Mouse (Mus musculus) neural tube, embryonic 10.5 days (tissue): ENCODE results near the gene Gpam.

Experiments
- DNase-seq: peaks from one replicate; pipeline ENCODE4 v3.0.0-alpha.2; 2017; ENCODE audit warnings: low spot score; ENCODE audit errors: extremely low spot score

Gene Gpam

DNA sequence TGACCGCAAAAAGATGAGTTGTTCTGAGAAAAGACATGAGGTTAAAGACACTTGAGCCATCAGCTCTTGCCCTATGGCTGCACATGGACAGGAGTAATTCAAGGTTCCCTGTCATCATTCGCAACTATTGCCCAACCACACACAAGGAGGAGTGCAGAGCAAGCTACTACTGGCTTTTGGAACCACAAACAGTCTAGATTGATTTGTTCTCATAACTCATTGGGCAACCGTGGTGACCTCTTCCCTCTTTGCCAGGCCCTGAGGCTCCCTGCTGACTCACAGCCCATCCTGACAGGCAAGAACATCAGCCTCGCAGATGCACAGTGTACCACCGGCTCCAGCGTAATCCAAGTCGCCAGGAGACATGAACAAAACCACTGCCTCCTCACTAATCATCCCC, 12.3 kb upstream of the Gpam start:
- DNase-seq = no peak

DNA sequence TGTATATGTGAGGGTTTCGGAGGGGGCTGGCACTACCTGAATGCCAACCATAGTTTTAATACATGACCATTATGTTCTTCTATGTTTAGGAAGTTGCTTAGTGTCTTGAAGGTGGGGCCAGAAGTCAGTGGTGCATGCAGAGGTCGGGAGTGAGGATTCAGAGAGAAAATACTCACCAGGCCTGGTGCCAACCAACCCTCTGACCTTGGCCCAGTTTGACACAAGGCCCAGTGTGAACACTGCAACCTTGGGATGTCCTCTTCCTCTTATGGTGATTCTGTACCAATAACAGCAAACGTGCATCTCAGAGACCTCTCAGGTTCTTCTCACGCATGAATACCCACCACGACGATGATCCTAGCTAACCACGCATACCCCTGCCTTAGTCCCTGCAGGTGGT, 11.5 kb upstream of the Gpam start:
- no peak for DNase-seq

DNA sequence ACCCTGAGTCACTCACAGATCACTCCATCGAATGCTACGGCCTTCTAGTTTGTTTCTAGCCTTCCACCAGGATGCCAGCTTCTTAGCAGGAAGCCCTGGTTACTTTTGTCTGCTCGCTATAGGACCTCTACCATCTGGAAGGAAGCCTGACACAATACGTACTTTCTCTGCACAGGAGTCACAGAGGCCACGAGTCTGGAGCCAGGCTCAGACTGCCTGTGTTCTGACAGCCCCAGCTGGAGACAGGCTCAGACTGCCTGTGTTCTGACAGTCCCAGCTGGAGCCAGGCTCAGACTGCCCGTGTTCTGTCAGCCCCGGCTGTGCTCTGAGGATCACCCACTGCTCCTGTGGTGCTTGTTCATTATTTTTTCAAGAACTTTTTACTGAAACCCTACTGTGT, 10.8 kb upstream of the Gpam start:
- DNase-seq = no peak

DNA sequence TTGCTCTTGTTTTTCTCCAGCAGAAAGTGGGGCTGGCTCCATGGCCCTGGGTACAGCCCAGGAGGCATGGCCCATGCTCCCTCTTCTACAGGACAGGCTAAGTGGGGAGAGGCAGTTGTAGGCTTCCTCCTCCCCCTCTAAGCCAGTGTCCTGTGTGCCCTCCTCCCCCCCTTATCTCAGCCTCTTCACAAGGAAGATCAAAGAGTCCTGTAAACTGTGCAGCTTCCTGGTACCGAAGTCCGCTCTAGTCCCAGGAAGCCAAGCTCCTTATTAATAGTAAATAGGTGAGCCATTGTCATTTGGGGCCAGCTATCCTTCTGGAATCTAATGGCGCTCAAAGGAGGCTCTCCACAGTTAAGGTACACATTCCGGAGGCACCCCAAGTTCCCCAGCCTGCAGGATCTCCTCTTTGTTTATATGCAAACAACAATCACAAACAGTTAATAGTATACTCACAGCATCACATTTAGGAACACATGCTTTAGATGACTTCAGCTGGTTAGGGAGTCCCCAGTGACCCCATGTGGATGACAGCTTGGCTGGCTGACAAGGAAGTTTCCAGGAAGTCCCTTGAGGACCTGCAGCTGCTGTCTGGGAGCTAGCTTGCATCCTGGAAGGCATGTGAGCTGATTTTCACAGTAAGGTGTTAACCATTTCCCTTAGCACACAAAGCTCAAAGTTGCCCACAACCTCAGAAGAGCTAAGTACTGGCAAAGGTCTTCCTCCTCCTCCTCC, 9.8 kb upstream of the Gpam start:
- no peak for DNase-seq

DNA sequence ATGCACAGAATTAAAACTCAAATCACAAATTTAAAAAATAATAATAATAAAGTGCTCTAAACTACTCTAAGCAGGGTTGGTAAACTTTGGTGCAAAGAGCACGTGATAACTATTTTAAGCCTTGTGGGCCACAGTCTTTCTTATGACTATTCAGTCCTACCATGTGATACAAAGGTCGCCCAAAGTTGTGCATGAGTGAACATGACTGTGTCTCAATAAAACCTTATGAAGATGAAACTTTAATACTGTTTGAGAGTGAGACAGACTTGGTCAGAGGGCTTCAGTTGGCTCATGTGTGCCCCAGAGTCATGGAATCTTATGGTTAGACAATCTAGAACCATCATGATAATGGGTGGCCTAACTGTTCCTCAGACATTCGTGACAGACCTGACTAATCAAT, 8.9 kb upstream of the Gpam start:
- no peak for DNase-seq

DNA sequence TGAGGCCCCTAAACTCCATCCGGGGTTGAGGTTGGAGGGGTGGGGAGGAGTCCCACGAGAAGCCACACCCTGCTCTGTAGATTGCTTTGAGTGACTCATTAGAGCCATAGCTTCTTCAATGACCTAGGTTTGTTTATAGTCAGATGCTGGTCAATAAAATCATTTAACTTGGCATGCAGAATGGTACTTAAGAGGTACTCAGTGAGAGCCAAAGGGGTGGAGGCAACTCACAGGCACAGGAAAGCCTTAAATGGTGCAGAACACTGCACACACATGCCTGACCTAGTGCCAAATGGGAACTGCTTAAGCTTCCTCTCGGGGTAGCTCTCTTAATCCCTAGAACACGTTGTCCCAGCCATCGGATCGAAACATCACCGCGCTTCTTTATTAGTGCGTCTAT, 7.5 kb upstream of the Gpam start:
- DNase-seq = no peak

DNA sequence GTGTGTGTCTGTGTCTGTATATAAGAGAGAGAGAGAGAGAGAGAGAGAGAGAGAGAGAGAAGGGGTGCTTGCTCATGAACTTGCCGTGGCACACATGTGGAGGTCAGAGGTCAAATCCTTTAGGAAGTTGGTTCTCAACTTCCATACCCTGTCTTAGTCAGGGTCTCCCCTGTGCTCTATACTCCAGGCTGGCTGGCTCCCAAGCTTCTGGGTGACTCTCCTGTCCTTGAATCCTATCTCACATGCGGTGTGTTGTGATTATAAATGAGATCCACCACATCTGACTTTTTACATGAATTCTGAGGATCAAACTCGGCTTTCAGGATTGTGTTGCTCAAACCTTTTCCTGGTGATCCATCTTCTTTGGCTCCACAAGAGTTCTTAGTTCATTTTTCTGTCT, 5.4 kb upstream of the Gpam start:
- no peak for DNase-seq

DNA sequence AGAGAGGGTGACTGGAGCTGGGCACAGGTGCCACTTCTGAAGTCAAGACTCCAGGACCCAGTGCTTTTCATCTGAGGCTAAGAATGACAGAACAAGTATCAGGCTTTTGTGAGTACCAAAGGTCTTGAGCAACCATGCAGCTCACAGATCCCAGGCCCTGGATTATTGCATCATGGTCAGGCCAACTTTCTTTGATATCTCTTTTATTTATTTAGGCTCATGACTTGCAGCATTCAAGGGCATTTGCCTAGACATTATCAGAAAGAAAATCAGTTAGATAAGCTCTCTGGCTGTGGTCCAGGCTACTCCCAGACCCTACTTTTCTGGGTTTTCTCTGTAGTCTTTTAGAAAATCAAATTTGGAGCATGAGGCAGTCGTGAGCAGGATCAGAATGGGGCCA, 4.7 kb upstream of the Gpam start:
- DNase-seq = no peak

DNA sequence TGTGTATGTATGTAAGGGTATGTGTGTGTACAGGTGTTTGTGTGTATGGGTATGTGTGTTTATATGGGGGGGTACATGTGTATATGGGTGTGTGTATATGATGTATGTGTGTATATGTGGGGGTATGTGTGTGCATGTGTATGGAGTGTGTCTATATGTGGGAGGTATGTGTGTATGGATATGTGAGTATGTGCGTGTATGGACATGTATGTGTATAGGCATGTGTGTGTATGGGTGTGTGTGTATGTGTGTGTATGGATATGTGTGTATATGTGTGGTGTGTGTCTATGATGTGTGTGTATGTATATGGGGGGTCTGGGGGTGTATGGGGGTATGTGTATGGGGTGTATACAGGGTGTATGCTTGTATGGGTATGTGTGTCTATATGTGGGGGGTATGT, 1.4 kb upstream of the Gpam start:
- DNase-seq = no peak

DNA sequence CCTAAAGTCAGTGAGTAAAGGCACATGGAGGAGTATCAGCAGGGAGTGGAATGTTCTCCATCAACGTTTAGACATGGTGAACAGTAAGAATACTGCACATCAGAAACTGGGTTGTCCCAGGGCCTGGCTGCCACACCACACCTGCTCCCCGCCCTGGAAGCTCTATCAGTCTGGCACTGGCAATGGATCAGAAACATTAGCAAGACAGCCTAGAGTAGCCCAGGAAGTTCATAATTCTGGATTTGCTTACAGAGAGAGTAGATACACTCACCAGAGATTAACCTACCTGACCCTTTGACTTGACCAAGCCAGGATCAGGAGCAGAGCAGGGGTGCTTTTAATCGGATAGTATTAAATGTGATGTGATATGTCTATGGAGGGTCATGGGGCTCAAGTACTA, 1.6 kb downstream of the Gpam start:
- DNase-seq = no peak

DNA sequence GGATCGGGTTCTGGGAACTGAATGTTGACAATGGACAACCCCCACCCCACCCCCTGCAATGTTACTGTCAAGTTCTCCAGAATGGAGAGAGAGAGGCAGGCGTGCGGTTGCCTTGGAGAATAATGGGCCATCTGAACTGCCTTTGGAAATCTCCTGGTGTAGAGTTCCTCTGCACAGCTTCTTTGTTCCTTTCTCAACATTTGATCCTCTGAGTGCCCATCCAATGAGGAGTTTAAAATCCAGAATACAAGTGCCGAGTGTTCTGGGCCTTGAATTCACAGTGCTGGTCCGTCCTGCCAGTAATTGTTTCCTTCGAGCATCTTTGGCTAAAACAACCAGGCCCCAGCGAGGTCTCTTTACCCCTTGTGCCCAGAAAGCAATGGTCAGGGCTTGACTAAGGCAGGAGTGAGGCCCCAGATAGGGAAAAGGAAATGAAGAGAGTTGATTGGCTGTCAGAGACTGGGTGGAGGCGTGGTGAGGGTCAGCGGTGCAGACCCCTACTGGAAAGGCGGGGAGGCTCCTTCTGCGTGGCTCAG, 4.0 kb downstream of the Gpam start:
- DNase-seq = no peak

DNA sequence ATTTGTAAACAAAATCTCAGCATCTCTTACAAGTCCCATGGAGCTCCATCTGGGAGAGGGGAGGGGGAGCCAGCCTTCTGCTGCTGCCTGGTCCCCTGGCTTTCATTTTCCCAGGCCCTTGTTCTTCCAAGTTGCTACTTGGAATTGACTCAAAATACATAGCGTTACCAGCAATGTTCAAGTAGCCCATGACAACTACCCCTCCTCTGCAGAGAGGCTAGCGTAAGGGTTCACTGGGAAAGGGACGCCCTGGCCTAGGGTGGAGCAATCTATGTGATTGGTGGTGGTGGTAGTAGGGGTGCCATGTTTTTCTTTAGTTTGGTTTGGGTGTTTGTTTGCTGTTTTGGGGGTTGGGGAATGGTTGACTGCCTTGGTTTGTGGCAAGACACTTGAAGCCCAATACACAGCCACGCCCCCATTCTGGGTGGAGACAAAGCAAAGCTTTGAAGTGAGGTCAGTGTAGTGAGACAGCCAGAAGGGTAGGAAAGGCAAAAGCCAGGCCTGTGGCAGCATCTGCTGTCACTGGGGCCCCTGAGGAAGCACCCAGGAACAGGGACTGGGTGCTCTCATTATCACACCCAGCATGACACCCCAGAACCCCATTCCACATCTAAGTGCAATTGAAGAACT, 4.6 kb downstream of the Gpam start:
- no peak for DNase-seq

DNA sequence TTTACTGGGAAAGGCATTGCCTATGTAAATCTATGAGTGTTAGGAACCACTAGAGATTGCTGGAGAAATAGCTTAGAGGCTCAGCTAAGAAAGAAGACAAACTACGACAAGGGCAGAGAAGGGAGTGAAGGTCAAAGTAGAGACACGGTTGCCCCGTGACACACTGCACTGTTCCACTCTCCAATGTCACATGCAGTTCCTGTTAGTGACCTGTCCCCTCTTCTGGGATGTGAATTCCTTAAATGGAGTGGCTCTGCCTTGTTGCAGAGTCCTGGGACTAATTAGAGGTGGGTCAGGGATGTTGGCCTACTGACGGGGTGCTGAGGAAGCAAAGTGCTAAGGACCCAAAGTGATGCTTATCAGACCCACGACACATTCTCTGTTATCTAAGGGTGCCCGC, 5.2 kb downstream of the Gpam start:
- no peak for DNase-seq

DNA sequence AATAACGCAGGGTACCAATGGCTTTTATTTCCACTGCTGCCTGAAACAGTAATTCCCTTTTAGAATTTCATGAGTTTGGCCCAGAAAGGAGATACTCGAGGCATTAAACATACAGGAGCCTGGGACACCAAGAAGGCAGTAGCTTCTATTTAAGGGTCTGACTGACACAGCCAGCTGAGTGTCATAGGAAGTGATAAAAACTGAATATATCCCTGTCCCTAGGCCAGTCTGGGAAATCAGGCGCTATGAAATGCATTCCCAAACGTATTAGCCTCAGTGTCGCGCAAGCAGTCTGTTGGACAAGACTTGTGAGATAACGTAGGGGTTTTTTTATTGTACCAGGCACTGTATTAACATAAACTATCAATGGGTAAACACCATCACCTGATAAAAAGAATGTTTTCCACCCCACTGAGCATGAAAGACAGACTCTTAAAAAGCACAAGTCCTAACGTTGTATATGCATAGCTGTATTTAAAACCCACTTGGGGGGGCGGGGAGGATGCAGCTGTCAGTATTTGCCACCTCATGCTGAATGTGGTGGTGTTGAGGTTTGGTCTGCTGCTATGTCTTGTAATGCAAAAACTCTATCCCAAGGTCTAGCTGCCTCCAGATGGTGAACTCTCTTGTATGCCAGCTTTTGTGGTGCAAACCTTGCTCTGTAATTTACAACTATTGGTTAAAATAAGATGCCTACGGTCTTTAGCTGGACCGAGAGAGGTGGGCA, 6.4 kb downstream of the Gpam start:
- DNase-seq = no peak

DNA sequence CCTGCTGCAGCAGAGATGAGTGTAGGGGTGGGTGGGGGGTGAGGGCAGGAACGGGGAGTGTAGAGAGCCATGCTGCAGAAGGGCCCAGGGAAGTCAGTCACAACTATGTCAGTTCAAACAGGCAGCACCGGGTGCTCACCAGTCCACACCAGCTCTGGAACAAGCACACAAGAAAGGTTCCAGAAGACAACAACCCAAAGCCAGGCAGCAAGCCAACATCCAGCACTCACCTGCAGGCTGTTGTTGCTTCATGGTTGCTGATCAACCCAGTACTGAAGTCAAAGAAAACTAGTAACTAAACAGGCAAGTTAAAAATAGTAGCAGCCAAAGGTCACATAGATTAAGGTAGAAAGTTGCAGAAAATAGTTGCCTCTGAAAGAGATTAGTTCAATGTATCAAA, 7.5 kb downstream of the Gpam start:
- DNase-seq = no peak

DNA sequence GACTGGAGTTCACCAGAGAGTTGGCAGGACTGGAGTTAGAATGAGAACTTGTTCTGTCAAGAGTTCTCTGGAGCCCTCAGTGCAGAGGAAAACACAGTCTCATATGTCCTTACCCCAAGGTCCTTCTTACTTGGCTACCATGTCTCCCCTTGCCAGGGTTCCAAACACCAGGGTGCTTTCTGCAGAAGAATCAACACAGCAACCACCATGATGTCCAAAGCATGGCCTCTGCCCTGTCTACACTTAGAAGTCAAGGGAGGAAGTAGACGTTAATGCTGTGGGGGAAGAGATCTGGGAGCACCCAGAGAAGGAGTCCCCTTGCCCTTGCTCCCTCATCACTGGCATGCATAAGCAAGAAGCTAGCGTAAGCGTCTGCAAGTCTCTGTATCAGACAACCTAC, 9.0 kb downstream of the Gpam start:
- DNase-seq = no peak

DNA sequence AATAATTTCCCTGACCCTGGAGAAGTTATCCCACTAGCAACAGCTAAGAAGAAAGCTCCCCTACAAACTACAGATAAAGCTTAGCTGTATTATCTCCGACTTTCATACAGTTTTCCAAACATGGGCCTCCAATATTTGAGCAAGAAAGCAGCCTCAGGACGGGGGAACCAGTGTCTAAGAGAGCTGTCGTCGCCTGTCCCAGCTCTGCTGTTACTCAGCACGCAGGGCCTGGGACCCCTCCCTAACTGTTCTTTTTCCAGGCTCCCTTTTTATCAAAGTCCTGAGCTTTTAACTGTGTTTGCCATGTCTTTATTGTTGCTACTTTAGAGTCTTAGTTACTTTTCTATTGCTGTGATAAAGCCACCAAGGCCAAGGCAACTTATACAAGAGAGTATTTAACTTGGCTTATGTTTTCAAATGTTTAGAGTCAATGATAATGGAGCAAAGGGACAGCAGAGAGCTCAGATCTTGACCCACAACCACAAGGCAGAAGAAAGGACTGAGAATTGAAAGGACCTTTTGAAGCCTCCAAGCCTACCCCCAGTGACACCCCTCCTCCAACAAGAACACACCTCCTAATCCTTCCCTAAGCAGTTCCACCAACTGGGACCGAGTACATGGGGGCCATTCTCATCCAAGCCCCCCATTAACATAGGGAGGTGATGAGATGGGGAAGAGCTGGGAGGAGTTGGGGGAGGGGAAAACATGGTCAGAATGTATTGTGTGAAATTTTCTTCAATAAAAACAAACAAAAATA, 9.8 kb downstream of the Gpam start:
- no peak for DNase-seq

DNA sequence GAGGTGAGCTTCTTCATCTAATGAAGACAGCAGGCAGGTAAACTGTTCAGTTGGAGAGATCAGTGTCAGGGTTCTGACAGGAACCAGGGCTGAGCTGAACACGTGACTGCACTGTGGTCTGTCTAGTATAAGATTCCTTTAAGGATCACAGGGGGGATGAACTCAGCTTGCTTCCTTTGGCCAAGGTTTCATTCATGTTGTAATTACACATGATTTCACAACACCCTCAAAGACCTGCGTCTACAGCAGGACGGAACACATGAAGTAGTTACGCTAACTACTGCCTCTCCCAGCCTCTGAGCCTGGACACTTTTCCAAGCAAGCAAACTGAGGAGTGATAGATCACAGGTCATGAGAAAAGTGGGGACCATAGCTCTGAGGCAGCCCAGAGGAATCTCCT, 11.5 kb downstream of the Gpam start:
- no peak for DNase-seq

DNA sequence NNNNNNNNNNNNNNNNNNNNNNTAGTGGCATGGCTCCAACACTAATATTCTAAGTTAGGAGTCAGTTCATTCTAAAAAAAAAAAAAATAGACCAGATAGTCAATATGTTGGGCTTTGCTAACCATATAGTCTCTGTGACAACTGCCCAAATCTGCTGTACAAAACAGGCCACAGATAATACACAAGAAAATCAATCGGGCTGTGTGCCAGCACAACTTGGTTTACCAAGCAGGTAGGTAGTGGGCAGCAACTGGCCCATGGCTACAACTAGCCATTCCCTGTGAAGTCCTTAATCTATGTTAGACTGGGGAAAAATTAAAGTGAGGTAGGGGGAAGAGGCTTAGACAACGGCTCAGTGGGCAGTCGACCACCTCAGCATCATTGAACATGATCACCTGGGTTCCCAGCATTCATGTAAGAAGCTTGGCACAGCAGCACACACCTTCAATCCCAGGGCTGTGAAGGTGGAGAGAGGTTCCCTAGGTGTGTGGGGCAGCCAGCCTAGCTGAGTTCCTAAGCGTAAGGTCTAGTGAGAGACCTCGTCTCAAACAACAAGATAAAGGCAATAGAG, 12.1 kb downstream of the Gpam start:
- no peak for DNase-seq

DNA sequence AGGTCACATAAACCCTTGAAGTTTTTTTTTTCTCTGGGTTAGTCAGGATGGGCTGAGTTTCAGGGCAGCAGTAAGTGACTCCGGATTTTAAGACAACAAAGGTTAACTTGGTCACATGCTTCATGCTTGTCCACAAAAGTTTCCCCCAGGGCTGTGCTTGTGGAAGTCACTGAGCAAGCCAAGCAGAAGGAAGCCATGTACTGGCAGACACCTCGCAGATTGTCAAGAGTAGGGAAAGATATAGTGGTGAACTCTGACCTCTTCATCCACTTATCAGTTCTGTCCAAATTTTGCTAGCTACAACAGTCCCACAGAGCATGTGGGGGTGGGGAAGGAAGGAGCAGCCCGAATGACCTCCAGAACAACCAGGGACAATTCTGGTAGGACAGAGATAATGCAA, 19.1 kb downstream of the Gpam start:
- DNase-seq = no peak

DNA sequence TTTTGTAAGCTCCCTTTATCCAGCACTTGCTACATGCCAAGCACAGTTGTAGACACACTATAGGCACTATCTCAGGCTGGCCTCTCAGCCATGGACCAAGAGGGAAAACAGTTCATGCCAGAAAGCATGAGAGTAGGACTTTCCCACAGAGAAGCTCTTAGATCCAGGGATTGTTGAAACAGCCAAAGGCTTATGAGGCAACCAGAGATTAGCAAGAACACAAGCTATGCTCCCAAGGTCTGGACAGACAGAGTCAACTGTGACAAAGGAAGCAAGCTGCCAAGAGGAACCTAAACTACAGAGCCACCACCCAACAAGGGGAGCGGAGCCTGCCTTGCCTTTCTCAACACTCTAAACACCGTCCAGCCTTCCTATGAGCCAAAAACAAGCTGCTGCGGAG, 21.1 kb downstream of the Gpam start:
- DNase-seq = no peak
